Mouse (Mus musculus) induced T-regulatory cell, adult 2 months (primary cell): ENCODE data around the gene Trank1.

Experiments used
- DNase-seq: peaks from one replicate; pipeline ENCODE4 v3.0.0-alpha.2; 2012; ENCODE audit warnings: low read depth

Trank1 gene

DNA sequence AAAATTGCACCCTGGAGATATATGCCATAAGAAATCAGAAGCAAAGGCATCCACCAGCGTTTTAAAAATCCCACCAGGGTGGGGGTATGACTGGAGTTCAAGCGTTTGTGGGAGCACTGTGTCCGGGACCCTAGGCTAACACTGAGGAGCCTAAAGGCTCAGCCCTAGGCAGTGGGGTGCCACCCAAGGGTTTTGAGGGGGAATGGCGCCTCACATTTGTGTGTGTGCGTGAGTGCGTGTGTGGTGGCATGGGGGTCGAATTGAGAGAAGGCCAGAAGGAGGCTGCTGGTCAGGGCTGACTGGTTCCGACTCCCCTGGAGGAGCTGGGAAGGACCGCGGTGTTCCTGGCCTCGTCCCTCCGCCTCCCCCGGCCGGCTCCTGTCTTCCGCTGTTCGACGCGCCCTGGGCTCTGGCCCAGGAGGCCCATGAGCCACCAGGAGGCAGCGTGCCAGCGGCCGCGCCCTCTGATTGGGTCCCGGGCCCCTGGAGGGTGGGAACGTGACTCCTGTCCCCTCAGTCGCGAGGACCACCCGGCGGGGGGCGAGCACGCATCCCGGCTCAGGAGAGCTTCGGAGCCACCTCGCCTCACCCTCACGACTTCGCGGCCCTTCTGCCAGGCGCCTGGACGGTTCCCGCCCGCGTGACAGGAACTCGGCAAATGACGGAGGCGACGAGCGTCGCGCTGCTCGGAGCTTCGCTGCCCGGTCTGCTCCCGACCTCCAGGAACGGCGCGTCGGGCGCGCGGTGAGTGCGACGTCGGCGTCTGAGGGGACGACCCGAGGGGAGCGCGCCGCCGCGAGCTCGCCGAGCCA is at the start of gene Trank1:
TSS of gene Trank1 (plus strand) at position 709 of the 812 bp plus-strand sequence.
- DNase-seq: no peak

DNA sequence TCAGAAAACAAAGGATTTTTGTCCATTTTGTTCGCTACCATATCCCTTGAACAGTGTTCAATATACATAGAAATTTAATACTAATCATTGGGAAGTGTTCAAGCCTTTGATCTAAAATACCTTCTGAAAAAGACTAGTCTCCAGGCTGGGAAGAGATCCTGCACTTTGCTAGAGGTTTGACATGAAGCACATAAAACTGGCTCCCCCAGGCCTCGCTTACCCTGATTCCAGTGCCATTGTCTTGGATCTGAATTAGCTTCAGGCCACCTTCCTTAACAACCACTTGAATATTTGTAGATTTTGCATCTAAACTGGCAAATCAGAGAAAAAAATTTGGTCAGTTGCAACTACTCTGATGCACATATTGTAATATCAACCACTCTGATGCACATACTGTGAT is 43.5 kb upstream of the Trank1 start:
- no peak for DNase-seq

DNA sequence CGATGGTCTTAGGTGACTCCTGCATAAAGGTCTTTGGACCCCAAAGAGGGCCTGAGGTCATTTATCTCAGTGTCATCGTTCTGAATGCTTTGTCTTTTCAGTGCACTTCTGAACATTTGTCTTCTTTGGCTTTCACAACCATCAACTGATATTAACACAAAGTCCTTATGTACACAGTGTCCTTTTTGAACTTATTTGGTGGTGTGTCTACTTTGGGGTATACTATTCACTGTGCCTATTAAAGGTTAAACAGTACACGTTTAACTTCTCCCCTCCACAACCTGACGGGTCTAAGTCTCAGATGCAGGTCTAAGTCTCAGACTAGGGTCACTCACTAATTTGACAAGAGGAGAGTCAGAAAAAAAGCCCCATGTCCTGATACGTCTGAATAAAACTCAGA is 40.9 kb upstream of the Trank1 start:
- no peak for DNase-seq

DNA sequence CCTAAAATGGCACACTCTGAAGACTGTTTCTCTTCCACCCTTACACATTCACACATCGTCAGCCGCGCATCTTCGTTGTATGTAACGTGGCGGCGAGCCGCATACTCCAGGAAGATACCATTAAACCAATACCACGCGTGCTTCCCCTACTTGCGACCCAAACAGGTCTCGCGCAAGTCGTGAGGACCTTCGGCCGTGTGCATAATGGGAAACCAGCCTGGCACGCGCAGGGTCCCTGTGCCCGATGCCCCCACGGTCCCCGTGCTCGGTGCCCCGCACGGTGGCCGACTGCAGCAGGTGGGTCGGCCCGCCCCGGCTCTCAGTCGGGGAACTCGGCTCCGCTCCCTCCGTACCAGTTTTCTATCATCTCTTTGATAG is 40.5 kb upstream of the Trank1 start:
- no peak for DNase-seq

DNA sequence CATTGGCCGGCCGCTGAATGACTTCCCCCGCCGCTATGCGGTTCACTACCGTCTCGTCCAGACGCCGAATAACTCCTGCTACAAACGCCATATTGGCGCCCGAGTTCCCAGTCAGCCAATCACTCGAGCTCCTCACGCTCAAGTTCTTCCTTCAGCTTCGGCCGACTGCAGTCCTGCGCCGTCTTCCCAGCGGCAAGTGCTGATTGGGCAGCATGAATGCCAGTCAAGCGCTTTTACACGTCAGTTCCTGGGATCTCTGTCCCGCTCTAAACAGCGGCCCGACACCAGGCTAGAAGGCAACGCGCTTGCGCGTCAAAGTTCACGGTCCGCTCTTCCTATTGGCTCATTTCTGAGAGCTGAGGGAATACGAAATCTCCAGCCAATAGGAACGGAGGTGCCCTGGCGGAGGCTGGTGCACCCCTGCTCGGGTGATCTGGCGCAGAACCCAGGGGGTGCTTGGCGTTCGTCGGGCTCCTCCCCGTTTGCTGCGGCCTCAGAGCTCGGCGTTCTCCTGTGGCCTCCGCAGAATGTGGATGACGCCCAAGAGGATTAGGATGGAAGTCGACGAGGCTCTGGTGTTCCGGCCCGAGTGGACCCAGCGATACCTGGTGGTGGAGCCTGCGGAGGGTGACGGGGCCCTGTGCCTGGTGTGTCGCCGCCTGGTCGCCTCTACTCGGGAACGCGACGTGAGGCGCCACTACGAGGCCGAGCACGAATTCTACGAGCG is 39.9 kb upstream of the Trank1 start, which contains the start of the genes Mlh1 and Epm2aip1:
TSS of gene Mlh1 (minus strand) at position 358 of the 727 bp plus-strand sequence.
TSS of gene Epm2aip1 (plus strand) at position 496 of the 727 bp plus-strand sequence.
- peak; percentile 100 for DNase-seq

DNA sequence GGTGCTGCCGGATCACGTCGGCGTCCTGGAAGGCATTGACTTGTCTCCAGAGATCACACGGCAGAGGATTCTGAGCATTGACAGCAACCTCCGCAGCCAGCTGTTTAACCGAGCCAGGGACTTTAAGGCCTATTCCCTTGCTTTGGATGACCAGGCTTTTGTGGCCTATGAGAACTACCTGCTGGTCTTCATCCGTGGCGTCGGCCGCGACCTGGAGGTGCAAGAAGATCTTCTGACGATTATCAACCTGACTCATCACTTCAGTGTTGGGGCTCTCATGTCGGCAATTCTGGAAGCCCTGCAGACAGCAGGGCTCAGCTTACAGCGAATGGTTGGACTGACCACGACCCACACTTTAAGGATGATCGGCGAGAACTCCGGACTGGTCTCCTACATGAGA is 39.2 kb upstream of the Trank1 start:
- peak; percentile 65 for DNase-seq

DNA sequence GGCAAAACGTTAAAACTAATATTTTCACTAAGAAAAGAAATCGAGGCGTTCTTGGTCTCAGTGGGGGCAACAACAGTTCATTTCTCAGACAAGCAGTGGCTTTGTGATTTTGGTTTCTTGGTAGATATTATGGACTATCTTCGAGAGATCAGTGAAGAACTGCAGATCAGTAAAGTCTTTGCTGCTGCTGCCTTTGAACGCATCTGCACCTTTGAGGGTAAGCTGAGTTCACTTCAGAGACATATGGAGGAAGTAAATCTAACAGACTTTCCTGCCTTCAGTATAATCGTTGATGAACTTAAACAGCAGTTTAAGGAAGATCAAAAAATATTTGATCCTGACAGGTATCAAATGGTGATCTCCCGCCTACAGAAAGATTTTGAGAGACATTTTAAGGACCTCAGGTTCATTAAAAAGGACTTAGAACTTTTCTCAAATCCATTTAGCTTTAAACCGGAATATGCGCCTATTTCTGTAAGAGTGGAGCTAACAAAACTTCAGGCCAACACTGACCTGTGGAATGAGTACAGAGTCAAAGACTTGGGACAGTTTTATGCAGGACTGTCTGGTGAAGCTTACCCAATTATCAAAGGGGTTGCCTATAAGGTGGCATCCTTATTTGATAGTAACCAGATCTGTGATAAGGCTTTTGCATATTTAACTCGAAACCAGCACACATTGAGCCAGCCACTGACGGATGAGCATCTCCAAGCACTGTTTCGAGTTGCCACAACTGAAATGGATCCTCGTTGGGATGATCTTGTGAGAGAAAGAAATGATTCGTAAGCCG is 38.3 kb upstream of the Trank1 start:
- peak; percentile 64 for DNase-seq

DNA sequence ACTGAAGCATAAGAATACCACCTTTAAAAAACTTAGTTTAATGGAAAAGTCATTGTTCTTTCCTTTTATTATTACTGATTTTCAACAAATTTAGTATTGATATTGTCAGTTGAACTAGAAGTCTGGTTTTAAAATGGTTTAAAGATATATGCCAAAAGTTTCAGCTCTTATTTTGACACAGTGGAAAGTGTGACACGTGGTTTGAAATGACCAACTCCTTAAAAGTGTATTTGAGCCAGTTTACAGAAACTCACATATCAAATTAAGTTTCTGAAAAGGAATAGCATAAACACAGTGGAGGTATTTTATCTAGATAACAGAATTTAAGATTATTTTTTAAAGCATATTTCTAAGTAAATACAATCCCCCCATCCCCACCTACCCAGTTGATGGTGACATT is 37.6 kb upstream of the Trank1 start:
- no peak for DNase-seq

DNA sequence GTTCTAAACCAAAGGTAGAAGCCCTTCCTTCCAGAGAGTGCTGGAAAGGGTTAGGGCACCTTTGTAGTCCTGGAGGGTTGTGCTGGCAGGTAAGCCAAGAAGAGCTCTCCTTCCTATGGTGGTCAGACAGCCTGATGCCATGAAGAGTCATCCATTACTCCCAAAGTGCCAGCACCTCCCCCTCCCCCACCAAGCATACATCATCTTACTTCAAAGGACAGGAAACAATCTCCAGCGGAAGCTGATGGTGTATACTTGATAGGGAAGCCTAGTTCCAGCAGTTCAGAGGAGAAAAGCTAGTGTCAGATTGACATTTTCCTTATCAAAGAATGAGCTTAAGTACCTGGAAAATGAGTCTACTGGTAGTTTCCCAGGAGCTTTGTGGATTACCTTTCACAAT is 36.4 kb upstream of the Trank1 start:
- DNase-seq: peak; percentile 79

DNA sequence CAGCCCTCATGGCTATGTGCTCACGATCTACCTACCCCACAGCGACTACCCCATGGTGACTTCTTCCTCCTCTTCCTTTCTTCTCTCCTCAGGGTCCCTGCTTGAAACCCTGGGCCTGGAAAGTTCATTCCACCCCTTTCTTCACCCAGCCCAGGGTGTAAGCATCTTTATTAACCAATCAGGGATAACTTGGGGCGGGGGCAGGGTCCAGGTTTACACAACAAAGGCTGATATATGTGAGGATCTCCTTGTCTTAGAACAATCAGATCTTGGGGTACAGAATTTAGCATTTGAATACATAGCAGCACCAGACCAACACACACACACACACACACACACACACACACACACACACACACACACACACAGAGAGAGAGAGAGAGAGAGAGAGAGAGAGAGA is 26.5 kb upstream of the Trank1 start:
- no peak for DNase-seq

DNA sequence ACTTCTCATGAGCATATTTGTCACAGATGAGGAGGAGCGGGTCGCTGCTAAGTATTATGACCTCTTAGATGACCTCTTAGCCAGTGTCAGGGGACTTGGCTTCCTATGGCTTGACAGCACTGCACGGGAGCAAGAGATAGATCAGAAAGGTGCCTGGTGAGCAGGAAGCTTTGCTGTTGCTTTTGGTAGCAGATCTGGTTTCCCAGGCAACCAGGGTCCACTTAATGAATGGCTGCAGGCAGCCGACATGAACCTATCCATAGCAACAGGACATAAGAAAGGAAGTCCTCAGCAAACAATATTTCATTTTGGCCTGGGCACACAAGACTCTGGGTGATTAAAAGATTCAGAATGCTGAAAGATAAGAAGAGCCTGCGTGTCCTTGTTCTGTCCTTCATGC is 25.9 kb upstream of the Trank1 start:
- DNase-seq: no peak

DNA sequence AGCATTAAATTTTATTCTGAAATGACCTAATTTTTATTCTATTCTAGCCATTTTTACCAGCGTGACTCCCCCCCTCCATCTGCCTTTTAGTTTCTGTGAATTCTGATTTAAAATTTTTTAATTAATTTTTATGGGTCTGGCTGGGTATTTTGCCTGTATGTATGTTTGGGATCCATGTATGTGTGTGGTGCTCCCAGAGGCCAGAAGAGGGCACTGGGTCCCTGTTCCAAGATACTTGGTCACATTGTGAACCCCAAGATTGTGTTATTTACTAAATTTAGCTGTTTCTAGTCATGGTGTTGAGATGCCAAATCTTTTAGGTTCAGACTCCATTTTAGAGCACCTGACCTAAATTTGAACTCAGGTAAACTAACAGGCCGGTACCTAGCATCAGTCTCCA is 25.1 kb upstream of the Trank1 start:
- DNase-seq: no peak

DNA sequence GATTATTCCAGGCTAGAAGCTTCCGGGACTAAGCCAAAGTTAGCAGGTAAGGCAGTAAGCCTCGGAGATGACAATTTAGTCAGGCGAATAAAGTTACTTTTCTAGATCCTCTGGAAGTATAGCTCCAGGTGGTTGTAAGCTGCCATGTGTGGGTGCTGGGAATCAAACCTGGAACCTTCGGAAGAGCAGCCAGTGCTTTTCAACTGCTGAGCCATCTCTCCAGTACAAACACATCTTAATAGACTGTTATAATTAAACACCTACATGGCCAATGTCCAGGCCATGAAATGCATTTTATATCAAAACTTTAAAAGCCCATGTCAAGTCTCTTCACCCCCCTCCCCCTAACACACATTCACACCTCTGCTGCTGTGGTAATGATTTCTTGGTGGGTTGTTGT is 23.6 kb upstream of the Trank1 start:
- no peak for DNase-seq

DNA sequence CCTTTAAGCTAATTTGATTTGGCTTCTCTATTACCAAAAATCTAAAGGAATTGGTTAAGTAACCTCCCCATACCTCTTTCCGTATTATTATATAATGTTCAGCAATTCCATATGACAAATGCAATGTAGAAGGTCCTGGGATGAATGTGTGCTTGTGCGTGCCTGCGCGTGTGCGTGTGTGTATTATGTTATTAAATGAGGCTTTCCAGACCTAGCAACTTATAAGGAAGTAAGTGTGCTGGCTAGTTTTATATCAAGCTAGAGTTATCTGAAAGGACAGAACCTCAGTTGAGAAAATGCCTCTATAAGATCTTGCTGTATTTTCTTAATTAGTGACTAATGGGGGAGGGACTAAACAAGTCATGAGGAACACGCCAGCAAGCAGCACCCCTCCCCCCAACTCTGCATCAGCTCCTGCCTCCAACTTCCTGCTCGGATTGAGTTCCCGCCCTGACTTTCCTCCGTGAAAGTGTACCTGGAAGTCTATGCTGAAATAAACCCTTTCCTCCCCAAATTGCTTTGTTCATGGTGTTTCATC is 22.2 kb upstream of the Trank1 start:
- no peak for DNase-seq

DNA sequence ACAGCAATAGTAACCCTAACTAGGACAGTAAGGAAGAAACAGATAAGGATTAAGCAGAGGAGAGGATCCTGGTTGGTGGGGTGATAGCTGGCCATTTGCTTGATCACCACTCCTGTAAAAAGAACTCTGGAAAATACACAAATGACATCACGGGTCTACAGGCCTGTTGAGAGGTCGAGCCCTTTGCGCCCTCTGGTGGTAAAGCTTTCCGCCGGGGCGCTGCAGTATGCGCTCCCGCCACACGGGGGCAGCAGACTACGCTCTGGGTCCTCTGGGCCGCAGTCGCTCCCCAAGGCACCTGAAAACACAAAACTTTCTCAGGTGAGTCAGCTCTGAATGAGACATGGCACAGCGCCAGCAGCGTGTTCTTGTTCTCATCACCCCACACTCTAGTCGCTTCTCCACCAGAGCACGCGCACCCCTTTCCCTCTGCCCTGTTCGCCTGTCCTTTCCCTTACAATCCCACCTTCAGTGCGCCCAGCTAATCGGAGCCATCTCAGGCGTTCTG is 21.7 kb upstream of the Trank1 start:
- DNase-seq: peak; percentile 93

DNA sequence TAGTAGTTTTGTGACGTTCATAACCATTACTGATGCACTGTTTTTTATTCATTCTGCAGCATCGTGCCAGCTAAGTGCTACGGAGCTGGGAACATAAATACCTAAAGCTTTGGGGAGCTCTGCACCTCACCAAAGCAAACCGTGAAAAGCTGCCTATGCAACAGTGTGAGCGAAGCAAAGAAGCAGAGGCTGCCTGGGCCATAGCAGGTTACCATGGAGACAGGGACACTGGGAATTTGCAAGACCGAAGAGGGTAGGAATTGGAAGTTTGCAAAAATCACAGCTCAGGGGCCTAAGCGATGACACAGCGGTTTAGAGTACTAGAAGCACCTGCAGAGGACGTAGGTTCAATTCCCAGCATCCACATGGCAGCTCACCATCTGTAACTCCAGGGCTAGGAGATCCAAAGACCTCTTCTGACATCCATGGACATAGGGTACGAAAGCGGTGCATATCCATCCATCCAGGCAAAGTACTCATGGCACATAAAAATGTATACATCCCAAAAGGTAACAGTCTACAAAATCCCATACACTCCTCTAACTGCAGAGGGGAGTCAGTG is 20.9 kb upstream of the Trank1 start:
- no peak for DNase-seq

DNA sequence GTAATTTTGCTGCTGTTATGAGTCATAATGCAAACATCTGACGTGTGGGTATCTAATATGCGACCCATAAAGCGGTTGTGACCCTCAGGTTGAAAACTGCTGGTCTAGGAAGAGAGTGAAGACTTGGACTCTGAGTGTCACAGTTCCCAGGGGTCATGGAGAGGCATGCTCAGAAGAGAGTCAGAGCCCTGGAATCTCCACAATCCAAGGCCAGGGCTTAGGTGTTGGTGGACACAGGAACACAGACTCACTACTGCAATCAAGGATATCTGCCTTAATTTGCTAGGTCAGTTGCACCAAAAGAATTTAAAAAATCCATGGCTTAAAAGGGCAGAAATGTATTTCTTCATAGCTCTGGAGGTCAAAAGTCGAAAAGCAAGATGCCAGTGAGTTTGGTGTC is 18.3 kb upstream of the Trank1 start:
- no peak for DNase-seq

DNA sequence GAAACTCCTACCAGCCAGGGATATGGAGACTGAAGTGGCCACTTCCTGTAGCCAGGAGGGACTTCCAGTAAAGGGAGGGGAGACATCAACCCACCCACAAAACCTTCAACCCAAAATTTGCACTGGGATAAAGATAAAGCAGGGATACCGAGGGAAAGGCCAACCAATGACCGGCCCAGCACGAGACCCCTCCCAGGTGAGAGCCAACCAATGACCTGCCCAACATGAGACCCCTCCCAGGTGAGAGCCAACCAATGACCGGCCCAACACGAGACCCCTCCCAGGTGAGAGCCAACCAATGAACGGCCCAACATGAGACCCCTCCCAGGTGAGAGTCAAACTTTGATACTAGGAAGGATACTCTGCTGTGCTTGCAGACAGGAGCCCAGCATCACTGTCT is 16.6 kb upstream of the Trank1 start:
- no peak for DNase-seq

DNA sequence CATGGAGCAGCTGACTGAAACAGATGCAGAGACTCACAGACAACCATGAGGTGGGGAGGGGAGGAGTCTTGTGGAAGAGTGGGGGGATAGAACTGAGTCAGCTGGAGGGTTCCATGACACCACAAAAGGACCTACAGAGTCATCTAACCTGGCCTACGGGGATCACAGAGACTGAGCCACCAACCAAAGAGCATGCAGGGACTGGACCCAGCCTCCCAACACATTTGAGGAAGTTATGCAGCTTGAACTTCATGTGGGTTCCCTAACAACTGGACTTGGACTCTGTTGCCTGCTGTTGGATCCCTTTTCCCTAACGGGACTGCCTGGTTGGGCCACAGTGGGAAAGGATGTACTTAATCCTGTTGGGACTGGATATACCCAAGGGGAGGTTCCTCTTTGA is 16.2 kb upstream of the Trank1 start:
- no peak for DNase-seq

DNA sequence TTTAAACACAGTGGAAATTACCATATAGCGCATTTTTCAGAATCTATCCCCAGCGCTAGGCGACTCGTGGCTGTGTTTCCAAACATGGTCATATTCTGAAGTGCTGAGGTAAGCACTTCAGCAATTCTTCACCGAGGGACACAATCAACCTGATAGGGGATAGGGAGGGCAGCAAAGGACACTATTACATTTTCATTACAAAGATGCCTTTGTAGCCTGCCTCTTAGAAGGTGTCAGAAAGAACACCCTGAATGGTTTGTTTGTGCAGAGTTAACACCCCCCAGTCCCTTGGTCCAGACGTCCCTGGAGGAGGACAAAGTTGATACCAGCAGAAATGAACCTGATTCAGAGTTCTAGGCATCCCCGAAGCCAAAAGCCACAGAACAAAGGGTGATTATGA is 15.1 kb upstream of the Trank1 start:
- no peak for DNase-seq

DNA sequence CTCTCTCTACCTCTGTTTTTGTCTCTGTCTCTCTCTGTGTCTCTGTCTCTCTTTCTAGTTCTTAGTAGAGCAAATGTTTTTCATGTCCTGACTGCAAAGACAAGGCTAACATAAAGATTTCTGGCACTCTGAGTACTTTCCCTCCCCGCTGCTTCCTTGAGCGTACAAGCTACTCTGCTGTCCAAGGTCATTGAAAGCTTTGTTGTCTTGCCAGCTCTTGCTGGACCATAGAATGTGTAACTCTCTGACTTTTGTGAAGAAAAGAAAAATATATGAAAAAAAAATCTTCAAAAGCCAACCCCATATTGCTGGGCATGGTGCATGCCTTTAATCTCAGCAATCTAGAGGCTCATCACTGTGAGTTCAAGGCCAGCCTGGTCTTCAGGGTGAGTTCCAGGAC is 12.9 kb upstream of the Trank1 start:
- DNase-seq: no peak
